Mouse (Mus musculus): Measurements from ENCODE around the gene Hspb6. TPM values are rescaled to one million over a fixed set of nuclear protein-coding genes. Genes with fewer than 3 reads are reported as not detected.

The Hspb6 gene
- polyA plus RNA-seq, 1 experiment from 2014 or later, result 37.8 TPM

DNA sequence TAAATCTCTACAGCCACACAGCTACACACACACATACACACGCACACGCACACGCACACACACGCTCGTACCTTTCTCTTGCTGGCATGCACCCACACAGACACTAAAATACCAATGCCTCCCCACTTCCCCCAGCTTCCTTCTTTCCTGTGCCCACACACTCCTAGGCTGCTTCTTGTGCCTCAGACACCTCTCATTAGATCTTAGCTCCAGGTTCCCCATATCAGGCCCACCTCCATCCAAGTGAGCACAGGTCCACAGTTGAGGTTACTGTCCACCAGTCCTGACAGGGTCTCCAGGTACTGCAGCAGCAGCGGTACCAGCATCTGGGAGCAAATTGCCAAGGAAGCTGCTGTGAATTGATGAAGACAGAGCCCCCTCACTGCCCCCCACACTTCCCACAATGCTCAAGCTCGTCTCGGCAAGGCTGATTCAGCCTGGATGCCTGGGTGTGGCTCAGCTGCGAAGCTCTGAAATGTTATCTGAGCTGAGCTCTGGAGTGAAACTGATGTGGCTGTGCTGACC, 20.6 kb upstream of the Hspb6 start:
- Histone ChIP-seq H3K27me3 (replicated peaks) (no peaks in the 10 kb centered on the region), H3K9me3 (no peaks in the 10 kb centered on the region), H3K36me3 (peaks cover 20% of the 10 kb centered on the region), H3K27ac (no peak overlapping the region), H3K4me1 (replicated peaks) (peaks cover 21% of the 10 kb centered on the region), H3K9ac (no peak overlapping the region), H3K4me3 (replicated peaks) (no peak overlapping the region), H3K4me2 (replicated peaks) (0 out of 2 replicates have a peak overlapping the region, but pooled peaks have one; percentile 19)
- 77% methylated on average over 9 of the region's 9 CpGs for WGBS
- ATAC-seq, result no peak

DNA sequence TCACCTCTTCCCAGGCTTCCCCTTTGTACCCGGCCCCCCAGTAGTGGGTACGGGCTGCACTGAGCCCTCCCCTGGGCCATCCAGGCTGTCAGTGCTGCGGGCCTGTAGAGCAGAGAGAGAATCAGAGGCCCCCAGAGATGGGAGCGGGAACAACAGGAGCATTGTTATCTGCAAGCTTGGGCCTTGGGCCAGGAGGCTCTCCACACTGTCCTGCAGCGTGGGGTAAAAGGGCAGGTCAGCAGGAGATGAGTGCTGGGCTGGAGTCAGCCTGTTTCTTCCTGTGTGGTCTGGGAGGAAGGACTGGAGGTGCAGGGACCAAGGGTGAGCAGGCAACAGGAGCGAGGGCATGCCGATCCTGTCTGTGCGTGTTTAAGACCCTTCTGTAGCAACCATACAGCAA, 19.0 kb upstream of the Hspb6 start:
- Histone ChIP-seq H3K36me3 (peaks cover 20% of the 10 kb centered on the region), H3K27ac (no peak overlapping the region), H3K27me3 (replicated peaks) (no peaks in the 10 kb centered on the region), H3K9me3 (no peaks in the 10 kb centered on the region), H3K4me3 (replicated peaks) (no peak overlapping the region), H3K4me2 (replicated peaks) (peak overlapping the region; percentile 94), H3K4me1 (replicated peaks) (peaks cover 15% of the 10 kb centered on the region), H3K9ac (0 out of 2 replicates have a peak overlapping the region, but pooled peaks have one; percentile 23)
- 35% methylated on average over 8 of the region's 8 CpGs for WGBS
- no peak for ATAC-seq

DNA sequence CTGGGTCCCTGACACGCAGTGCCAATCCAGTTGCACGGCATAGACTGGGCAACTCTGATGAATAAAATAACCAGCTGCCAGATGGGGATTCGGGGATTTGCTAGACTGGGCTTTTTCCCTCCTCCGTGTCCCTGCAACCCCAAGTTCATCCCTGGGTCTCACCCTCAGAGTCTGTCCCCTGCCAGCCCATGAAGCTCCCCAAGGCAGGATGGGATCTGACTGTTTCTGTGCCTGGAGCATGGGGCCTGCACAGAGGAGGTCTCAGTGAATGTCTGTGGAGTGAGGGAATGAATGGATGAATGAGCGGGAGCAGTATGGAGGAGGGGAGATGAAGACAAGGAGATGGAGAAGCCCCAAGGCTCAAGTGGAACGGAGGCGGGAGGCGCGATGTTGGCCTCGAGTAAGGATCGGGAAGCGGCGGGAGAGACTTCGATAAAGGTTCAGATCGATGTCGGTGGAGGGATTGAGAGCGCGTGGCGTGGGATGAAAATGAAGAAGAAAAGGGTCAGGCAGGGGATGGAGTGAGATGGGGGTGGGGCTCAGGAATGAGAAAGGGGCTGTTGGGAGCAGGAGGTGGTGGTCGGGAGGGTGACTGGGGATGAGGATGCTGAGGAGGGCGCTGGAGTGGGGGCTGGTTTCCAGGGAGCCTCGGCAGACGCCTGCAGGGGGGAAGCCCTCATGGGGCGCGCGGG, 17.9 kb upstream of the Hspb6 start:
- H3K4me3 ChIP-seq (replicated peaks), result peak overlapping the region; percentile 80
- 11% methylated on average over 26 of the region's 26 CpGs for WGBS
- H3K4me1 ChIP-seq (replicated peaks), result peaks cover 15% of the 10 kb centered on the region
- no peaks in the 10 kb centered on the region for H3K27me3 ChIP-seq (replicated peaks)
- peak overlapping the region; percentile 94 for H3K4me2 ChIP-seq (replicated peaks)
- peak overlapping the region; percentile 73 for H3K9ac ChIP-seq
- H3K36me3 ChIP-seq, result peaks cover 18% of the 10 kb centered on the region
- ATAC-seq, result no peak
- H3K9me3 ChIP-seq, result no peaks in the 10 kb centered on the region
- H3K27ac ChIP-seq, result 0 out of 2 replicates have a peak overlapping the region, but pooled peaks have one; percentile 56

DNA sequence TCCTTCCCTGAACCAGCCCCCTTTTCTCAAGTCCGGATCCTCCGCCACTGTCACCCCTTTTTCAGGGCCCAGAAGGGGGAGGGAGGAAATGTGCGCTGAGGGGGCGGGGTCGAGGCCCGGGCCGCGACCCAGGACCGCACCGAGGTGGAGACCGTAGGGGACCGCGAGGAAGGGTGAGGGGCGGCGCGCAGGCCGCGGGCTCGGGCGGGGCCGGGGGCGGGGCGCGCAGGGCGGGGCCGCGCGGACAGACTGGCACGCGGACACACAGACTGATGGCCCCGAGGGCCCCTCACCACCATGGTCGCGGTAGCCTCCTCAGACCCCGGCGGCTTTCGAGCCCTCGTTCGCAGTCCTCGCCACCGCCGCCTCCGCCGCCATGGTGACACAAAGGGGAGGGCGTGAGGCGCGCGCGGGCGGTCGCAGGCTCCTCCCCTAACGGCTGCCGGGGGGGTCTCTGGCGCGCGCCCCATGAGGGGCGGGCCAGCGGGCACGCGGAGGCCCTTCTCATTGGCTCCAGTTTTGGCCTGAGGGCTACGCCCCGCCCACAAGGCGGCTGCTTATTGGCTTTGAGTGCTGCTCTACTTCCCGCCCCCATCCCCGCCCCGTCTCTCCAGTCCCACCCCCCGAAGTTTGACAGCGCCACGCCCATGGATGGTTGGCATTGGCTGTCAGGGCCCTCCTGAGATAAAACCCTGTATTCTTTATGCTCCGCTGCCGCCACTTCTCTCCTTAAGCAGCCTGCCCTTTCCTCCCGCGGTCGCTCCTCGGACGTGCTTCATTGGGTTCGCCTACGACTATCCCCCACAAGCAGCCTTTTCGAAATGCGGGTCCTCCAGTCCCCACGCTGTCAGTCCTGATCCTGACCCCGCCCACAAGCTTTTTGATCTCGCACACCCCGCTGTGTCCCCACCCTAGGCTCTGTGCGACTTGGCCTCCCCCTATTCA, 17.1 kb upstream of the Hspb6 start, which contains the start of gene Arhgap33:
Arhgap33 (minus strand) TSS at position 428 of the 945 bp plus-strand sequence.
- H3K27ac ChIP-seq, result peak within 1 kb of the TSS; percentile 56; the same call in 1 of the 2 replicates
- peak within 1 kb of the TSS; percentile 80 for H3K4me3 ChIP-seq (replicated peaks)
- peaks cover 13% of the 10 kb centered on the region for H3K36me3 ChIP-seq
- WGBS, result under 1% methylated on average over 66 of the region's 84 CpGs
- peak within 1 kb of the TSS; percentile 73 for H3K9ac ChIP-seq
- peaks cover 15% of the 10 kb centered on the region for H3K4me1 ChIP-seq (replicated peaks)
- H3K4me2 ChIP-seq (replicated peaks), result peak within 1 kb of the TSS; percentile 94
- H3K27me3 ChIP-seq (replicated peaks), result no peaks in the 10 kb centered on the region
- no peaks in the 10 kb centered on the region for H3K9me3 ChIP-seq
- peak; percentile 96 for ATAC-seq

DNA sequence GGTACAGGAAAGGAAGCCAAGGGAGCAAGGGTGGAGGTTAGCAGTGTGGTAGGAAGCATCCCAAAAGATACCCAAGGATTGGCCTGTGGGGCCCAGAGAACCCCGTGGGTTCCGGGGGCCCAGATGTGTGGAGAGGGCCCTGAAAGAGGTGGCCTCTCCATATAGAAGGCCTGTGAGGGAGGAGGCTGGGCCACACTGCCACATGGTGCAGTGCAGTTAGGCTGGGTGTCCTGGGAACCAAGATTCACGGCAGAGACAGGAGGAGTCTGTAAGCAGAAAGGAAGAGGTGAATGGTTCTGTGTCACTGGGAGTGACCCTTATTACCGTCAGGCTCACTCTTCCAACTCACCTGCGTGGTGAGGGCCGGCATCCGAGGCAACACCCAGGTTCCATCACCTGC, 11.4 kb upstream of the Hspb6 start:
- H3K4me2 ChIP-seq (replicated peaks), result no peak overlapping the region
- H3K27me3 ChIP-seq (replicated peaks), result no peaks in the 10 kb centered on the region
- H3K27ac ChIP-seq, result no peak overlapping the region
- no peaks in the 10 kb centered on the region for H3K9me3 ChIP-seq
- 89% methylated on average over 7 of the region's 7 CpGs for WGBS
- peaks cover 12% of the 10 kb centered on the region for H3K36me3 ChIP-seq
- H3K9ac ChIP-seq, result no peak overlapping the region
- H3K4me3 ChIP-seq (replicated peaks), result no peak overlapping the region
- no peaks in the 10 kb centered on the region for H3K4me1 ChIP-seq (replicated peaks)
- no peak for ATAC-seq

DNA sequence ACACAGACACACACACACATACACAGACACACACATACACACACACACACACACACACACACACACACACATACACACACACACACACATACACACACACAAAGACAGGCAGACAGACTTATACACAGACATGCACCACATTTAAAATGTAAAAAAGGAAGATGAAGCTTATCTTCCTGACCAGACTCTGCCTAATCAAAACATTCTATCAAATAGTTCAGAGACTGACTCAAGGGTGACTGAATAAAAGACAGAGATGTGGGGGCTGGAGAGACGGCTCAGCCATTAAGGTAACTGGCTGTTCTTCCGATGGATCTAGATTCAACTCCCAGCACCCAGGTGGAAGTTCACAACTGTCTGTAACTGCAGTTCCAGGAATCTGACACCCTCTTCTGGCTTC, 7.7 kb upstream of the Hspb6 start:
- H3K9ac ChIP-seq, result no peak overlapping the region
- no peak for ATAC-seq
- H3K27me3 ChIP-seq (replicated peaks), result no peaks in the 10 kb centered on the region
- no peaks in the 10 kb centered on the region for H3K9me3 ChIP-seq
- 88% methylated on average over 2 of the region's 2 CpGs for WGBS
- no peak overlapping the region for H3K27ac ChIP-seq
- no peak overlapping the region for H3K4me3 ChIP-seq (replicated peaks)
- no peak overlapping the region for H3K4me2 ChIP-seq (replicated peaks)
- peaks cover 18% of the 10 kb centered on the region for H3K36me3 ChIP-seq
- no peaks in the 10 kb centered on the region for H3K4me1 ChIP-seq (replicated peaks)

DNA sequence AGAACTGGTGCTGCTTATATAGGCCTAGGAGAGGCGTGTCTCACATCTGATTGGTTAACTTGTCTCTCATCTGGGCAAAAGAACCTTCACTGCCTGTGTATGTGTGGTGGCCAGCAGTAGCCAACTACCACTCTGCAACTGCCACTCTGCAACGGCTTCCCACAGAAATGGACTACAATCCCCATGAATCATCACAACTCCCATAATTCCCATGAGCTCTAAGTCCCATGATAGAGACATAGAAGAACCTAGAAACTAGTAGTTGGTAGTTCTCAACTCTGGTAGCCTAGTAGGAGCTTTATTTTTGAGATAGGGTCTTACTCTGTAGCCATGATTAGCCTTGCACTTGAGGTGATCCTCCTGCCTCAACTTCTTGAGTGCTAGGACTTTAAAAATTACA, 2.1 kb upstream of the Hspb6 start:
- no peak overlapping the region for H3K4me3 ChIP-seq (replicated peaks)
- H3K9me3 ChIP-seq, result no peaks in the 10 kb centered on the region
- 0 out of 2 replicates have a peak, but pooled peaks cover 9% of the 10 kb centered on the region for H3K36me3 ChIP-seq
- WGBS, result 82% methylated on average over 2 of the region's 2 CpGs
- peaks cover 12% of the 10 kb centered on the region for H3K4me1 ChIP-seq (replicated peaks)
- no peaks in the 10 kb centered on the region for H3K27me3 ChIP-seq (replicated peaks)
- no peak overlapping the region for H3K4me2 ChIP-seq (replicated peaks)
- no peak overlapping the region for H3K27ac ChIP-seq
- ATAC-seq, result no peak
- H3K9ac ChIP-seq, result no peak overlapping the region

DNA sequence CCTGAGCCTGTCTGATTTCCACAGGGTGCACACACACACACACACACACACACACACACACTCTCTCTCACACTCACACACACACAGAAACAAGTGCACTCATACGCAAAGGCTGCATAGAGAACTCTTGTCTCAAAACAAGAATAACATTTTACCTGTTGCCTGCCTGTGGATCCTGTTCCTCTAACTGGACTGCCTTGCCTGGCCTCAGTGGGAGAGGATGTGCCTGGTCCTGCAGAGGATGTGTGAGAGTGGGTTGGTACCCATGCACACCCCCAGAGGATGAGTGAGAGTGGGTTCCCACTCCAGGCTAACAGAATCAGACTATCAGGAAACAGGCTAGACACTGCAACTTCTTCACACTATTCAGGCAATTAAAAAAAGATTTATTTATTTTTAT, 1.4 kb upstream of the Hspb6 start:
- Histone ChIP-seq H3K36me3 (peaks cover 12% of the 10 kb centered on the region; the same call in 1 of the 2 replicates), H3K27ac (no peak overlapping the region), H3K4me3 (replicated peaks) (no peak overlapping the region), H3K4me1 (replicated peaks) (peaks cover 12% of the 10 kb centered on the region), H3K27me3 (replicated peaks) (no peaks in the 10 kb centered on the region), H3K9me3 (no peaks in the 10 kb centered on the region), H3K4me2 (replicated peaks) (0 out of 2 replicates have a peak overlapping the region, but pooled peaks have one; percentile 52), H3K9ac (no peak overlapping the region)
- no peak for ATAC-seq
- WGBS, result 100% methylated on average over 1 of the region's 1 CpGs

DNA sequence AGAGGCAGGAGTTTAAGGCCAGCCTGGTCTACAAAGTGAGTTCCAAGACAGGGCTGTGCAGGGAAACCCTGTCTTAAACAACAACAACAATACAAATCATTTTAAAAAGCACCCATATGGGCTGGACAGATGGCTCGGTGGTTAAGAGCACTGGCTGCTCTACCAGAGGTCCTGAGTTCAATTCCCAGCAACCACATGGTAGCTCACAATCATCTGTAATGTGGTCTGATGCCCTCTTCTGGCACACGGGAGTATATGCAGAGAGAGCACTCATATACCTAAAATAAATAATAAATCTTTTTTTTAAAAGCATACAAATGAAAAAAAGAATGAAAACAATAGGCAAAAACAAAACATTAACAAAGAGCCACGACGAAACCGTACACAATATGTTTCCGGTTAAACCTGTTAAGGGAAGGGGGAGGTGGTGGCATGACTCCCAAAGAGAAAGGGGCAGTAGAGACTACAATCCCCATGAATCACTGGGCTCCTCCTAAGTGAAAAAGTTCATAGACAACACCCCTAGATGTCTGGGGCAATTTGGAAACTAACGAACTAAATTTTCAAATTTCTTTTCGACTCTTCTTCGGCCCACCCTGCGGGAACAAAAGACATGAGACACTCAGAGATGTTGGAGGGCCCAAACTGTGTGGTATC, 405 bp upstream of the Hspb6 start:
- Histone ChIP-seq H3K9ac (peak overlapping the region; percentile 67), H3K27ac (peak overlapping the region; percentile 96), H3K4me2 (replicated peaks) (peak overlapping the region; percentile 52), H3K9me3 (no peaks in the 10 kb centered on the region), H3K27me3 (replicated peaks) (no peaks in the 10 kb centered on the region), H3K36me3 (peaks cover 14% of the 10 kb centered on the region), H3K4me1 (replicated peaks) (peaks cover 12% of the 10 kb centered on the region), H3K4me3 (replicated peaks) (peak overlapping the region; percentile 57)
- WGBS, result 2% methylated on average over 10 of the region's 10 CpGs
- ATAC-seq, result peak; percentile 72

DNA sequence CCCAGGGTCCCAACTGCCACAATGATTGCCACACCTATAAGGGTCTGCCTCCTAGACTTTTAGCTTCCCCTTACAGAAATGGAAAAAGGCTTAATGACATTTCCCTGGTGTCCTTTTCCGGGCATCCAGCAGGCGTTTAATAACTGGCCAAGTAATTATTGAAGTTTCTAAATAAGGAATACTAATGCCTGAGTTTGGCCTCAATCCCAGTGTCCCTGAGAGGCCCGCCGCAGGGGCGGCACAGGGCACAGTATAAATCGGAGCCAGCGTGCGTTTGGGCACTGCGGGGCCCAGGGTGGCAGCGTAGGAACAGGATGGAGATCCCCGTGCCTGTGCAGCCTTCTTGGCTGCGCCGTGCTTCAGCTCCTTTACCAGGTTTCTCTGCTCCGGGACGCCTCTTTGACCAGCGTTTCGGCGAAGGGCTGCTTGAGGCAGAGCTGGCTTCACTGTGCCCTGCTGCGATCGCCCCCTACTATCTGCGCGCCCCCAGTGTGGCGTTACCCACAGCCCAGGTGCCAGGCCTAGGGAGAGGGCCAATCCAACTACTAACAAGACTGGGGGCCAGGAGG, 1.1 kb downstream of the Hspb6 start:
- Histone ChIP-seq H3K4me1 (replicated peaks) (peaks cover 15% of the 10 kb centered on the region), H3K27ac (peak overlapping the region; percentile 82), H3K36me3 (peaks cover 16% of the 10 kb centered on the region), H3K27me3 (replicated peaks) (no peaks in the 10 kb centered on the region), H3K9me3 (no peaks in the 10 kb centered on the region), H3K4me3 (replicated peaks) (peak overlapping the region; percentile 57), H3K4me2 (replicated peaks) (peak overlapping the region; percentile 91), H3K9ac (peak overlapping the region; percentile 62)
- peak; percentile 40 for ATAC-seq
- under 1% methylated on average over 23 of the region's 23 CpGs for WGBS

DNA sequence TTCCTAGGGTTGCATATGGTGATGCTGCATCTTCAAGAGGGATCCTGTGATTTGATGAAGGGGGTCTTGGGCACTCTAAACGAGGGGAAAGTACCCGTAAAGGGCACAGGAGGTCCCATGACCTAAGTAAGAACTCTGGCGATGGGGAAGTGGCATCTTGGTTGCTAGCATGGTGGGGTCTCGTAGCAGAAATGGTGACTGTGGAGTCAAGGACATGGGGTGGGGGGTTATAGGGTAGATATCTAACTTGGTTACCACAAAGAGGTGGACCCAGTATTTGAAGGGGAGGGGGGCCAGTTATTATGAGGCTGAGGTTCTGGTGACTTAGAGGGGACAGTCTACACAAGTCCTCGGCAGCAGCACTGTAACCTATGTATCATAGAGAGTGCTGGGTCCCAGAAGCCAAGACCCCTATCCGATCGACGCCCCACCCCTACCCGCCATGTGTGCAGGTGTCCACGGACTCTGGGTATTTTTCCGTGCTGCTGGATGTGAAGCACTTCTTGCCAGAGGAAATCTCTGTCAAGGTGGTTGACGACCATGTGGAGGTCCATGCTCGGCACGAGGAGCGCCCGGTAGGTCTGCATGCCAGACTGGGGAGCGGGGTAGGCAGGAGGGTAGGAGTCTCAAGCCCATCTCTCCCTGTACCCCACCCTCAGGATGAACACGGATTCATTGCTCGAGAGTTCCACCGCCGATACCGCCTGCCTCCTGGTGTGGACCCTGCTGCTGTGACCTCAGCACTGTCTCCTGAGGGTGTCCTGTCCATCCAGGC, 2.0 kb downstream of the Hspb6 start:
- Histone ChIP-seq H3K27ac (0 out of 2 replicates have a peak overlapping the region, but pooled peaks have one; percentile 82), H3K4me2 (replicated peaks) (peak overlapping the region; percentile 91), H3K9me3 (no peaks in the 10 kb centered on the region), H3K9ac (peak overlapping the region; percentile 62), H3K36me3 (peaks cover 16% of the 10 kb centered on the region), H3K27me3 (replicated peaks) (no peaks in the 10 kb centered on the region), H3K4me3 (replicated peaks) (peak overlapping the region; percentile 57), H3K4me1 (replicated peaks) (peaks cover 23% of the 10 kb centered on the region)
- 82% methylated on average over 22 of the region's 22 CpGs for WGBS
- no peak for ATAC-seq
